In genomic region chr6:9077793-9078689, GRCm38 (mm10) we compare ENCODE assay signal across 8 mouse cellular contexts.
DNase-seq lines count a peak whose midpoint lies in the region; ATAC-seq and TF ChIP-seq lines count a peak whose summit lies in the region.
"Had no signal": no experiment of that assay in that cellular context is flagged by ENCODE, and none has a peak within 500 bp of the region (broad histone marks: within the 10 kb centered on the region; RNA-seq: fewer than 3 reads in every experiment).

No protein-coding gene starts in this region.

- TF ChIP-seq EP300 in stomach, postnatal 0 days (optimal IDR thresholded peaks at IDR 0.05) = no peak

- no peak overlapping the region for H3K9ac ChIP-seq in stomach, postnatal 0 days (ENCODE audit: low read length)
- no peak overlapping the region for H3K9ac ChIP-seq in liver, embryonic 11.5 days (ENCODE audit: low read depth, low read length)
- H3K9ac ChIP-seq: embryonic facial prominence, embryonic 12.5 days had no signal

- no peaks in the 10 kb centered on the region for H3K4me1 ChIP-seq in stomach, postnatal 0 days (replicated peaks; ENCODE audit: control insufficient read depth, insufficient read depth)
- H3K4me1 ChIP-seq in liver, embryonic 11.5 days (replicated peaks; ENCODE audit: control insufficient read depth, insufficient read depth, low read length) = no peaks in the 10 kb centered on the region
- H3K4me1 ChIP-seq: embryonic facial prominence, embryonic 12.5 days had no signal

- WGBS in stomach, postnatal 0 days = 53% methylated on average over 4 of the region's 4 CpGs
- 54% methylated on average over 4 of the region's 4 CpGs for WGBS in liver, embryonic 11.5 days

- no peak for TF ChIP-seq CTCF in stomach, postnatal 0 days (IDR thresholded peaks at IDR 0.05; ENCODE audit: low read depth)

- H3K36me3 ChIP-seq in stomach, postnatal 0 days (ENCODE audit: control insufficient read depth, insufficient read depth, low read length) = no peaks in the 10 kb centered on the region
- no peaks in the 10 kb centered on the region for H3K36me3 ChIP-seq in liver, embryonic 11.5 days (ENCODE audit: control insufficient read depth, insufficient read depth, low read length)
- H3K36me3 ChIP-seq: embryonic facial prominence, embryonic 12.5 days had no signal

- H3K27ac ChIP-seq in stomach, postnatal 0 days (replicated peaks) = no peak overlapping the region
- H3K27ac ChIP-seq in liver, embryonic 11.5 days (ENCODE audit: low read depth, low read length) = no peak overlapping the region
- H3K27ac ChIP-seq: embryonic facial prominence, embryonic 12.5 days had no signal

- ATAC-seq in stomach, postnatal 0 days (ENCODE audit: low FRiP score, low TSS enrichment) = no peak
- no peak for ATAC-seq in liver, embryonic 11.5 days (replicated peaks; ENCODE audit: low FRiP score)

- peak; percentile 10 for DNase-seq in kidney, adult 11 months
- DNase-seq in kidney, postnatal 14 days = no peak
- peak; percentile 53 for DNase-seq in cerebellum, adult 8-10 months
- DNase-seq in frontal cortex, postnatal 10 days (ENCODE audit: low spot score in 2 of 2) = peak; percentile 14 to 33
- peak; percentile 81 for DNase-seq in right cerebral cortex, adult 18-20 months
- no peak for DNase-seq in stomach, postnatal 0 days (ENCODE audit: low spot score)
- DNase-seq in liver, embryonic 11.5 days (ENCODE audit: low spot score) = no peak

- no peak overlapping the region for H3K4me3 ChIP-seq in stomach, postnatal 0 days (ENCODE audit: low read depth, low read length)
- no peak overlapping the region for H3K4me3 ChIP-seq in liver, embryonic 11.5 days (ENCODE audit: low read depth, low read length)
- H3K4me3 ChIP-seq: embryonic facial prominence, embryonic 12.5 days had no signal

- H3K27me3 ChIP-seq in stomach, postnatal 0 days (ENCODE audit: control insufficient read depth, insufficient read depth, low read length) = no peaks in the 10 kb centered on the region
- H3K27me3 ChIP-seq in liver, embryonic 11.5 days (replicated peaks; ENCODE audit: control insufficient read depth, insufficient read depth, low read length) = no peaks in the 10 kb centered on the region
- H3K27me3 ChIP-seq: embryonic facial prominence, embryonic 12.5 days had no signal

- H3K4me2 ChIP-seq in stomach, postnatal 0 days (replicated peaks; ENCODE audit: low read depth) = no peak overlapping the region
- no peak overlapping the region for H3K4me2 ChIP-seq in liver, embryonic 11.5 days
- H3K4me2 ChIP-seq: embryonic facial prominence, embryonic 12.5 days had no signal

- H3K9me3 ChIP-seq in stomach, postnatal 0 days (ENCODE audit: control insufficient read depth, low read length) = no peaks in the 10 kb centered on the region
- no peaks in the 10 kb centered on the region for H3K9me3 ChIP-seq in liver, embryonic 11.5 days (ENCODE audit: control insufficient read depth, low read length)
- H3K9me3 ChIP-seq: embryonic facial prominence, embryonic 12.5 days had no signal

Comparison
In these comparisons a context has a peak if more than half of its experiments do, and no peak if none do; other contexts are left out.
1. DNase-seq: peak in kidney, adult 11 months (single experiment), cerebellum, adult 8-10 months (single experiment), frontal cortex, postnatal 10 days (2 of 2) and right cerebral cortex, adult 18-20 months (single experiment); none in kidney, postnatal 14 days (single experiment), stomach, postnatal 0 days (single experiment) and liver, embryonic 11.5 days (single experiment).